Mouse (Mus musculus) C2C12 (cell line): ENCODE measurements around the gene Nipal1.

ENCODE experiments used
- CEBPB ChIP-seq: IDR thresholded peaks from one replicate; pipeline ENCODE4 v1.6.1; 2011; ENCODE audit warnings: low read depth, mild to moderate bottlenecking, control low read depth, moderate library complexity
- CTCF ChIP-seq: IDR thresholded peaks from one replicate; pipeline ENCODE4 v1.5.1; 2011; ENCODE audit not compliant: control insufficient read depth, insufficient read depth, insufficient read length
- MAX ChIP-seq: IDR thresholded peaks from one replicate; pipeline ENCODE4 v1.6.1; 2011; ENCODE audit warnings: mild to moderate bottlenecking, control low read depth
- USF1 ChIP-seq: IDR thresholded peaks from one replicate; pipeline ENCODE4 v1.6.1; 2011; ENCODE audit warnings: low read depth, mild to moderate bottlenecking, control low read depth, moderate library complexity

- TF ChIP-seq CTCF (no peak), USF1 (no peak), MAX (no peak), CEBPB (no peak)
These were observed 23.6 kb downstream of the Nipal1 start for GRCm38 (mm10) chr5:72671017-72671699.
